Mouse (Mus musculus): Measurements from ENCODE around the gene Col8a1. TPM values are rescaled to one million over a fixed set of nuclear protein-coding genes. Genes with fewer than 3 reads are reported as not detected.

Col8a1 gene
- polyA plus RNA-seq, 1 experiment: not detected

DNA sequence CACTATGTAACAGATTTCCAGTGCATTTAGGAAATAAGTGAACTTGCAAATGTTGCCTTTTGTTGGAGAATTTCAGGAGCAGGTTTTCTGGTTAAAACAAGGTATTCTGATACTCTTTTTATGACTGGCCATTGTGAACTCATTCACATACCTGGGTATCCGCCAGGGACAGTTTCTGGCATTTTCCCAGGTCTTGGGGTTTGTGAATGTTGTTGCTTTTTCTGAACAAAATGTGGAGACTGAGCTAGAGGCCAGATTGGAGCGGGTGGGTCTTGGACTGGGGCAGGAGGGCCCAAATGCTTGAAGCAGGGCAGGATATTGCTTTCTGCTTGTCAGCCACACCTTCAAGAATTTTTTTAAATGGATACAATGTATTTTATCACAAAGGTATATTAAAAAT is 35.6 kb downstream of the Col8a1 start:
- TF ChIP-seq GATA1 (IDR thresholded peaks at IDR 0.05; ENCODE audit: low read length): no peak

DNA sequence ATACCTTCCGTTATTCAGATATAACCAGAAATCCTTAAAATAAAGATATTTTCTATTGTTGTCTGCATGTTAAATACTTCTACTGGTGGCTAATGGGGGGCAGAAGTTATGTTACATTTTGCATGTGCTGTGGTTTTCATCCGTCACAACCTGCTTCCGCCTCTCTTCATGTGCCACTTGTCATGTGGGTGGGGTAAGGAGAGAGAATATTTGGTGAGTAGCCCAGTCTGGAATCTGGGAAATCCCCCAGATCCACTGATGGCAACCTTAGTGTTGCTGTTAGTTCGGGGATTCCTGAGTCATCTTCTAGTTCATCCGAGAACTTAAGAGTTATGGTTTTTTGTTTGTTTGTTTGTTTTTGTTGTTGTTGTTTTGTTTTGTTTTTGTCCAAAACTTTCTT is 55.8 kb downstream of the Col8a1 start:
- TF ChIP-seq GATA1 (IDR thresholded peaks at IDR 0.05; ENCODE audit: low read length): no peak

DNA sequence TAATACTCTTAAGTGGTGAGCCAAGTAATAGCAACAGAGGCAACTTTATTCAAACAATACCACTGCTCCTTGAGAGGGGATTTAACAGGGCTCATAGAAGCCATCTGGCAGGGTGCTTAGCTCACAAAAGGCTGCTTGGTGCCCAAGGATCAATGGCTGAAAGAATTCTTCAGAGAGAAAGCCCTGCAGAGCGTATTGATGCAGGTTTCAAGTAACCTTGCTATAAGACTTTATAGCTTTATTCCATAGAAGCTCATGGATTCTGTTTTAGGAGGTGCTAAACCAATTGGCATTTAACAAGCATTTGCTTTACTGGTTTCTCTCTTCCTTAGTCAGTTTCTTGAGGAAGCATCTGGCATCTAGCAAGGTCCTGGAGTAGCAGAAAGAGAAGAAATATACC is 59.8 kb downstream of the Col8a1 start:
- no peak for TF ChIP-seq GATA1 (IDR thresholded peaks at IDR 0.05; ENCODE audit: low read length)

DNA sequence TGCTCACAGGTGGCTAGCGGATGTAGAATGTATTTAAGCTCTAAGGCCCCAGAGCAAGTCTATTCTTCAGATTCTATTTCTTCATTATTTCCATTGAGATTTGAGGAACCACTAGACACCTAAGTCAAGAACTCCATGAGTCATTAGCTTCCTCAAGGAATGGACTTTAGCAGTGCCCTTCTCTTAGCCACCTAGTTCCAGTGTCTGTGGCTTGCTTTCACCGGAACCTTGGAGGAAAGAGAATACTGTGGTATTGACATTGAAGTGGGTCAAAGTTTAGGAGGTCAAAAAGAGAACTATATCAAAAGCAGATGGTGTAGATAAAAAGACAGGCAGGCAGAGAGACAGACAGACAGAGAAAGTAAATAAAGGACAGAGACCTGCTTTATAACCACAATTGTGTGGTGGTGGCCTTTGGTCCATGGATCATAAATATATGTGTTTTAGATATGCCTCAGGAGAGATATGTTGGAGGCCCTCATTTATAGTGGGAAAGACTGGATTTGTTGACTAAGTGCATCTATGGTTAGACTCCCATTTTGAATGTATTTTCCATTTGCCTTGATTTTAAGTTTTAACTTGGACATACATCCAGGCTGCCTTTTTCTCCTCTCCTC is 60.5 kb downstream of the Col8a1 start:
- TF ChIP-seq GATA1 (IDR thresholded peaks at IDR 0.05; ENCODE audit: low read length): no peak

DNA sequence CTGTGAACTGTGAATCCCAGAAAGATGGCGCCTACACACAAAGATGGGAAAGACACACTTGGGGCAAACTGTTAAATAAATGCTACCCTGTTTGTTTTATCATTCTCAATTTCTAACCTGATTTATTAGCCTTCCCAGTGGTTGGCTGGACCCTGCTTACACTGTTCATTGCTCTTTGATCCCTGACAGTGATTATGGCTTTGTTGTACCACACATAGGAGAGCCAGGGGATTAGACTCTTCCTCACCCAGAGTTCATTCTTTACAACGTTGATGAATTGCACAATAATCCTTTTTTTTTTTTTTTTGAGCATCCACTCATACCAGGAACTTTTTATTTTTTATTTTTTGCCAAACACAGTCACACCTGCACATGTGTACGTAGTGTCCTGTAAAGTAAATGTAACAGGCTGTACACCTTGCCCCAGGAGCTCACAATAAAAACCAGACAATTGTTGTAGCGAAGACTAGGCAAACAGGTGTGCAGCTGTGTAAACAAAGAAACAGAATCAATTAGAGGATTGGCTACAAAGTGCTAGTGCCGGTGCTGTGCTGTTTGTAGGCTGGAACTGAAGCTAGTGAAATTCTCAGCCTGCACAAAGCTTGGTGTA is 68.6 kb downstream of the Col8a1 start:
- no peak for TF ChIP-seq GATA1 (IDR thresholded peaks at IDR 0.05; ENCODE audit: low read length)

DNA sequence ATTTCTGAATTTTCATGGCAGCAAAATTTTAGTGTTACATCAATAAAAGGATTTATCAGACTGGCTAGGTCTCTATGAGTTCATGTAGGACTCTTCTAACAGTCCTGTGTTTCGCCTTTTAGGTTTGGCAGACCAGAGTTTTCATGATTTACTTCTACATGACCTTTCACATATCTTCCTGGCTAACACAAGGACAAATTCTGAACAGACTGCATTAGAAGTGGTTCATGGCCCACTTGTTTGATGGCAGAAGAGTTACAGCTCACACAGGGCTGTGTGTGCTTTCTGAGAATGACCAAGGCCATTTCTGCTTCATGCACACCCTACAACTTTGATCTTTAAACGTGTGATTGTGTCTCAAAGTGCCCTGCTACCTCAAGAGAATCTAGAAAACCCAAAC is 82.3 kb downstream of the Col8a1 start:
- TF ChIP-seq GATA1 (IDR thresholded peaks at IDR 0.05; ENCODE audit: low read length): no peak

DNA sequence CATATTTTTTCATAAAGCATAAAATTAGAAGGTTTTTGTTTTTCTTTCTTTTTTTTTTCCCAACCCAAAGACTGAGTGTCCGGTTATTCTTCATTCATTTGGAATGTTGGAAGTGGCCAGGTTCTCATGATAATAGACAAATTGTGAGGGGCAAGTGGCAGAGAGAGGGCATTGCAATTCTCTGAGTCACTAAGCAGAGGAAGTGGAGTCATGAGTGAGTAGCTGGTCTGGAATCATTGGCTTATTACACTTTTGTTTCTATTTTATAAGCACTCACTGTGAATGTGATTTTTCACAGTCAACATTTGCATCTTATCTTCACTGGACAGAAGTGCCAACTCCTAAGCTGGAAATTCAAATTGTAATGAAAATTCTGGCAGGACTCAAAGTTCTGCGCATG is 82.9 kb downstream of the Col8a1 start:
- no peak for TF ChIP-seq GATA1 (IDR thresholded peaks at IDR 0.05; ENCODE audit: low read length)

DNA sequence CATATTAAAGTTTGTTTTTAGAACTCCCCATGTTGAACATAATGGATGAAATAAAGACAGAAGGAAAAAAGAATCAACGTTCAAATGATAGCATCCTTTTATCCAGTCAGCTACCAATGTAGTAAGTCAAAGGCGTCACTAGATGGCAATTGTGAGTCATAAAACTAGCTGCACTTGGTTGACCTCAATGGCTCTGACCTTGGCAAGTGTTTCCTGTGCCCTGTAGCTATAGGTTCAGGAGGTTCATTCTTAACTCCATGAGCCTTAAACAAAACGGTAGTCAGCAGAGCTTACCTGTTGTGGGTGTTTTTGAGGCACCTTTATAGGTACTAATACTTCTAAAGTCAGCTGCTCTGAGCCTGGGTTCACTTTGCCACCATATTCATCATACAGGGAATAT is 85.2 kb downstream of the Col8a1 start:
- TF ChIP-seq GATA1 (IDR thresholded peaks at IDR 0.05; ENCODE audit: low read length): no peak

DNA sequence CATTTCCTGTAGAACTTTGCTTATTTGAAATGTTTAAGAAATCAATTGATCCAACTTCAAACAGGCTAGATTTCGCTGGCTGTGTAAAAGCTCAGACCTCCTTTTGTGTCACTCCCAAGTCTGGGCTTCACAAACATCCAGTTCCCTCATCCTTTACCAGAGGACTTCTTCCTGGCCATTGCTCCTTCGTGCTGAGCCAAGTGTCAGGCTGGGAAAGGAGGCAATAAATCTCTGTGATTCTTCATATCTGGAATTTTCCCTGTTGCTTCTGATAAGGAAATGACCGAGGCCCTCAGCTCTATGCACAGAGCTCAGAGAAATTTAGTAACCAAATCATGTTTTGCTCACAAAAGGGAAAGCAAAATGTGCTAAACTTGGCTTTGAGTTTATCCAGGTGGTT is 91.9 kb downstream of the Col8a1 start:
- TF ChIP-seq GATA1 (IDR thresholded peaks at IDR 0.05; ENCODE audit: low read length): no peak

DNA sequence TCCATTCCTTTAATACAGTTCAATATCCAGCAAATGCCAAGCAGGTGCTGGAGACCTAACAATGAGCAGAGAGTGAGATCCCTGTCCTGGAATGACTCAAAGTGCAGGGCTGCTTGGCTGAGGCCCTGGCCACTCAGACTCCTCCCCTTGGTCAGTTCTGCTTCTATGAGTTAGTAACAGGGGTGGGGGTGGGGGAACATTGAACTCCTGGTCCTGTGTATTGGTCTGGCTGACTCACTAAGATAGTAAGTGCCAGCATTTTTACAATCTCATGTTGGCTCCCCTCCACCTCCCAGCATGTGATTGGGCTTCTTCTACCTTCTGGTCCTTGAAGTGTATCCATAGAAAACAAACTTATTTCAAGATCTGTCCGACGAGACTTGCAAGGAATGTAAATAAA is 104.6 kb downstream of the Col8a1 start:
- TF ChIP-seq GATA1 (IDR thresholded peaks at IDR 0.05; ENCODE audit: low read length): no peak

DNA sequence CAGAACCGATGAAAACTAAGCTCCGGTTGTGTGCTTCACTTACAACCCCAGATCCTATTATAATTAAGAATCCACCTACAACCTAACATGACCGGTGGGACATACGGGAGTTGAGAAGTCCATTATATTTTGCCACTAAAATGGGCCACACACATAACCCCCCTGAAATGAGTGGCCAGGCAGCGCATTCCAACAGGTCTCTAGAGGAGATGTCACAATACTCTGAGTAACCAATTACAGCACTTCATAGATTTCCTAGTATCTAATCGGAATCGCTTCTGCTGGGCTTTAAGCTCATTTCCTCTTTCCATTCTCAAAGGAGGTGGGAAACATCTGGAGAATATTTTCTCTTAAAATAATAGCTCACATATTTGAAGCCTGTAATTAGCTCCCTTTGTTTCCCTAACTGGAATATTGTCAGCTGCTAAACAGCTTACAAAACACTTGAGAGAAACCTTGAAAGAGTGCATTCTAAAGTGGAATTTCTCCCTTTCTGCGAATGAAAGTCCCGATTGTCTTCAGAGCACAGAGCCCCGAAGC is 113.1 kb downstream of the Col8a1 start:
- TF ChIP-seq GATA1 (IDR thresholded peaks at IDR 0.05; ENCODE audit: low read length): no peak

DNA sequence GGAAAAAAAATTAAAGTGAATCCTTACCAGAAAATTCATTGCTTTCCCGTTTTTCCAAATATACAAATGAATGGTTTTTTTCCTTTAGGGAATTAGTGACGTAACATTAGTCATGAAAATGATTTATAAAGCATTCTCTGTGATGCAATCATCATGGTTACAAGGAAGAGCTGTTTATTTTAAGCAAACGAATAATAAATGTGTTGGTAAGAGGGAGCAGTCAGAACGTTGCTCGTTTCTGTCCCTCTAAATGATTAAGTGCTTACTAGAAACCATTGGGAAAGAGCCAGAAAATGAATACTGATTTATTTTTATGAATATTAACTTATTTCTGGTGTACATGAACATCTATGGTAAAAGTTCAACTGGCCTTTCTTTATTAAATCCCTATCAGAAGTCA is 119.8 kb downstream of the Col8a1 start:
- no peak for TF ChIP-seq GATA1 (IDR thresholded peaks at IDR 0.05; ENCODE audit: low read length)

DNA sequence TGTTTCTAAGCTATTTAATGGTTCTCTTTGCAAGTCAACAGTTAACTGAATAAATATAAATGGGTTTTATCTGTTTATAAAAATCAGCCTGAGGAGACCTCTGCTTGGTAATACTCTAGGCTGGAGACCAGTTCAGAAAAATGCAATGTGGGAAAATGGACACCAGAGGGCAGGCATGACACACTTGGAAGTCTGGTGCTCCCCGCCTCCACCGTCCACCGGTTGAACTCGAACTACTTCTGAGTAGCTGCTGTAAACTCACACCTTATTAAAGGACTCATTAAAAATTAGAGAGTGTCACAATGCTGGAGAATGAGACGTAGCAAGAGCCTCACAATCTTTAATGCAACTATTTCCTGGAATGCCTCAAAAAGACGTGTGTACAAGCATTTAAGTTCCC is 120.3 kb downstream of the Col8a1 start:
- TF ChIP-seq GATA1 (IDR thresholded peaks at IDR 0.05; ENCODE audit: low read length): no peak

DNA sequence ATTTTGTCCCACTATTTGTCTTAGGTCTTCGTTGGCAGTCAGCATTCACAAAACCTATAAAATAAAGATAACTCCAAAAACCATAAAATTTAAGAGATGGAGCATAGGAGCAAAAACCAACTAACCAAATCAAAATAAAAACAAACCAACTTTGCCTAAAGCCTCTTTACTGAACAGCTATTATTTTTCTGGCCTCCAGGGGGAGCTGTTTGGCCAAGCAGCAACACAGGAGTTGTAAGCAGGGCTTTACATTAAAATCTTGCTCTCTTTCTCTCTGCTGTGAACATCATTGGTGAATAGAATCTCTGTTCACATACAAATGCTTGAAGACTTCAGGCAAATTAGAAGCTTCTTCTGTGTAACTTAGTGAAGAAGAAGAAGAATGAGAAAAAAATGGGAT is 142.8 kb downstream of the Col8a1 start:
- no peak for TF ChIP-seq GATA1 (IDR thresholded peaks at IDR 0.05; ENCODE audit: low read length)

DNA sequence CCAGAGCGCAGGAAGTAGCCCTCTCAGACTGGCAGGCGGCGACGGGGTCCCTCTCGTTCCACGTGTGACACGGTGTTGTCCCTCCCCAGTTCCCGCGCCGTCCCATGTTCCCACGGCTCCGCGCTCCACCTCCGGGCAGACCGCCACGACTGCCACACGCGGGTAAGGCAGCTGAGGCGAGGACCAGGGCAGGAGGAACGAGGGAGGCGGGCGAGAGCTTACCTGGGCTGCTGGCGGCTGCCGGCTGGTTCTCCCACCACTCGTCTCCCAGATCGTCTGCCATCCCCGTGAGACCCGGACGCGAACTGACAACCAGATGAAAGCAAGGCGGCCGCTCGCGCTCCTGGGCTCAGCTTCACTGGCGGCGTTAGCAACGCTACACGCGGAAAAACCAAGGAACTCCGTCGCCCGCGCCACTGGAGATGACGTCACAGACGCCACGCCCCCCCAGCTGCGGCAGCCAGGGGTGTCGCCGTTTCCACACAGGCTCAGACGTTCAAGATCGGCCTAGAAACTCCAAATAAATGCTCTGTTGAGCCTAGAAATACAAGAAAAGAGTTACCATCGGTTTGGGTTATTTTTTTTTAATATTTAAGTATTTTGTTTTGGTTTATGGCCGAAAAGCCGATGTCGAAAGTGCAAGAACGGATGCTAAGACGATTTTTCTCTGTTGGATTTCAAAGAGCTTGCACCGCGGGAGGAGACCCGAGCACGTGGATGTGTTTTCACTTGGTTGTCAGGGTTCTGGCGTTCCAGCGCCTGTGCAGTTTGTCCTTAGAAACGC is 147.9 kb downstream of the Col8a1 start, which contains the start of gene Cmss1:
Cmss1 (minus strand) TSS at position 421 of the 784 bp plus-strand sequence.
- no peak for TF ChIP-seq GATA1 (IDR thresholded peaks at IDR 0.05; ENCODE audit: low read length)

DNA sequence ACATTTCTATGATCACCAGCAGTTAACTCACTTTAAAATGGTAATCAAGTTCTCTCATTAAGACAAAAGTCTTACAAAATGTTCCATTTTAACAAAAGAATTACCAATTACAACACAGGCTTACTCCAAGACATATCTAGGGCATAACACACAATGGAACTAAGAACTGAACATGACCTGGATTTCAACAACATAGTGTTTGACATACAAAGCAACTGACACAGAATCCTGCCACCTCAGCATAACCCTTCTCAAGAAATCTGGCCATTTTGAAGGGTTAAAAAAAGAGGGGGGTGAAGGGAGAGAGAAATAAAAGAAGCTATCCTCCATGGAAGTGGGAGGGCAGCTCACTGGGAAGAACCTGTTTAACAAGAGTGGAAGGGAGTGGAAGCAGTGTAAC is 153.5 kb downstream of the Col8a1 start:
- no peak for TF ChIP-seq GATA1 (IDR thresholded peaks at IDR 0.05; ENCODE audit: low read length)

All from G1E-ER4 (cell line).